Mouse (Mus musculus) neutrophil, adult 5-6 weeks (primary cell): ENCODE measurements around the gene Ggta1. TPM values are rescaled to one million over a fixed set of nuclear protein-coding genes. Genes with fewer than 3 reads are reported as not detected.

Experiments
- ATAC-seq: fragments of 151-379, 151-347 bp; 2 replicates; pipeline ENCODE4 v1.8.0; 2017; ENCODE audit warnings: mild to moderate bottlenecking, moderate TSS enrichment; ENCODE audit not compliant: insufficient number of reproducible peaks, poor library complexity, low FRiP score, severe bottlenecking; ENCODE audit errors: extremely low read depth
- total RNA-seq: library from RNA; stranded (forward); fragments of 200-1000 nt; gene quantifications from 2 replicates; pipeline ENCODE4 v1.2.3, GENCODE M21; 2017

Ggta1 gene
- 52.3 and 56.3 TPM in 2 replicates for total RNA-seq

- ATAC-seq, result no peak
These were observed at the start of gene Ggta1 for GRCm38 (mm10) chr2:35462791-35463281. Gene Ggta1, minus strand, starts transcription at chr2:35463231.

- ATAC-seq, result no peak
These were observed 49.2 kb upstream of the Ggta1 start for GRCm38 (mm10) chr2:35512226-35512625.

GRCm38 (mm10) chr2:35510920-35511319 lies 47.9 kb upstream of the Ggta1 start:
- ATAC-seq, result no peak

- ATAC-seq, result no peak
These were observed 46.9 kb upstream of the Ggta1 start for GRCm38 (mm10) chr2:35509888-35510287.

- ATAC-seq, result no peak
These were observed 46.3 kb upstream of the Ggta1 start for GRCm38 (mm10) chr2:35509343-35509667.

GRCm38 (mm10) chr2:35508597-35509342 lies 45.7 kb upstream of the Ggta1 start:
- ATAC-seq, result no peak

- ATAC-seq, result peak; percentile 47; the same call in 1 of the 2 replicates
These were observed 44.1 kb upstream of the Ggta1 start for GRCm38 (mm10) chr2:35507191-35507511.

GRCm38 (mm10) chr2:35506311-35507190 lies 43.5 kb upstream of the Ggta1 start:
- no peak for ATAC-seq

GRCm38 (mm10) chr2:35505519-35506286 lies 42.7 kb upstream of the Ggta1 start:
- ATAC-seq, result no peak

GRCm38 (mm10) chr2:35504417-35504776 lies 41.4 kb upstream of the Ggta1 start:
- no peak for ATAC-seq

- ATAC-seq, result no peak
These were observed 40.8 kb upstream of the Ggta1 start for GRCm38 (mm10) chr2:35503723-35504416.

- no peak for ATAC-seq
These were observed 40.1 kb upstream of the Ggta1 start for GRCm38 (mm10) chr2:35503021-35503722.

- ATAC-seq, result no peak
These were observed 39.5 kb upstream of the Ggta1 start for GRCm38 (mm10) chr2:35502561-35502960.

- ATAC-seq, result no peak
These were observed 36.4 kb upstream of the Ggta1 start for GRCm38 (mm10) chr2:35499474-35499873.

- ATAC-seq, result no peak
These were observed 35.9 kb upstream of the Ggta1 start for GRCm38 (mm10) chr2:35498961-35499360.

GRCm38 (mm10) chr2:35497662-35498196 lies 34.7 kb upstream of the Ggta1 start:
- no peak for ATAC-seq

- ATAC-seq, result no peak
These were observed 33.4 kb upstream of the Ggta1 start for GRCm38 (mm10) chr2:35496279-35497013.
